Mouse (Mus musculus): ENCODE results near the gene Elp6.

The Elp6 gene

DNA sequence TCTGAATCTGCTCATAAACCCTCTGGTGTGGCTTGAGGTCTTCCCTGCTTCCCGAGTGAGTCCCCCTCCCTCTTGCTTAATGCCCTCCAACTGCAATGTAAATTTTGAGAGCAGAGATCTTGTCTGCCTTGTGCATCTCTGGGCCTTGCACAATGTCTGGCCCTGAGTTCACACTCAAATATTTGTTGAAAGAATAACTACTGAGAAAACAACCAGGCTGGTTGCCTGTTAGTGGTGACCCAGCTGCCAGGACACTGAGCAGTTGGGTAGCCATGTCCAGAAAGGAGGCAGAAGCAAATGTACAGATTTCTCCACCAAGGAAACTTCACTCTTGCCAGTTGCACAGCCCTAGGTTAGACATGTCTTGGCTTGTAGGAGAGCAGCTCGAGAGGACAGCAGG lies 53.4 kb downstream of the Elp6 start:
- no peak for DNase-seq (ENCODE audit: low spot score in 2 of 2)

DNA sequence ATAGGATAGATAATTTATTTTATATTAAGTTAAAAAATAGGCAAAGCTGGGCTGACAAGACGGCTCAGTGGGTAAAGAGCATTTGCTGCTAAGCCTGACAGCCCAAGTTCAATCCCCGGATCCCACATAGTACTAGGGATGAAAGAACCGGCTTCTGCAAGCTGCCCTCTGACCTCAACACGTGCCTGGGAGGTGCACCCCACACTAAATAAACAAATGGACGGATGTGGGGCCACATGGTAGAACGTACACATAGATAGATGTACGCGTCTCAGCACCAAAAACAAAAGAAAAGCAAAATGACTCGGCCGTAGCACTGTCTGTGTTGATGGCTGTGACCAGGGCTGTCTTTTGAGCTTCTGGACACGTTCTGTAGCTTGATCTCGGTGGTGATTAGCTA lies 56.3 kb downstream of the Elp6 start:
- no peak for DNase-seq (ENCODE audit: low spot score in 2 of 2)

GRCm38 (mm10) chr9:110362337-110362736 lies 57.4 kb downstream of the Elp6 start:
- DNase-seq (ENCODE audit: low spot score in 2 of 2): no peak

DNA sequence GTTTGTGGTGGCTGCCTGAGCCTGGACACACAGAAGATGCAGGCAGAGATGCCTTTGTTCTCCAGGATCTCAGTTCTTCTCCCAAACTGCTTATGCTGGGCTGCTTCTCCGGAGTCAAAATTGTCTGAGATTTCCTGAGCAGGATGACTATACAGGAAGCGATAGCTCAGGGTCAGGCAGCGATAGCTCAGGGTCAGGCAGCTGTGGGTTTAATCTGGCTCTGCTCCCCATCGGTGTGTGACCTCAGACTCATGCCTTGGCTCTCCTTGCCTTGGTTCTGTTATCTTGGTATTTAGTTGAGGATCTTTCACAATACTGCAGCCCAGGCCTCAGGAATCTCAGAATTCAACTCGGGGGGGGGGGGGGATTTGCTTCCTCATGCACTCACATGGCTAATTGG lies 61.8 kb downstream of the Elp6 start:
- DNase-seq (ENCODE audit: low spot score in 2 of 2): no peak

DNA sequence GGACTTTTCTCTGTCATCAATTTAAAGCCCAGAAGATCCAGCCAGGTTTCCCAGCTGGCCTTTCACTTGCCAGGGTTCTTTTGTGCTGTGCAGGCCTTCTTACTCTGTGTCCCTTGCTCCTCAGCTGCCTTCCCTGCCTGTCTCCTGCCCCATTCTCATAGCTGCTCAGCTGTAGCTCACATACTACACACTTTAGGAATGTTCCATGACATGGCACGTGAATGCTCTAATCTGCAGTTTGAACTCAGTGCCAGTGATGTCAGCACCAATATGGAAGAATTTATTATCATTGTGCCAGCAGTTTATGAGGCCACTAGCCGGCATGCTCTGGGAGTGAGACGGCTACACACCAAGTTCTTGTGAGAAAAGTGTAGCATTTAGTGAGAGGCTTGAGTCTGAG lies 64.9 kb downstream of the Elp6 start:
- no peak for DNase-seq (ENCODE audit: low spot score in 2 of 2)

Measured in right cerebral cortex, postnatal 10 days (tissue).